Mouse (Mus musculus) small intestine, adult 2 months (tissue): Measurements from ENCODE around the gene Aldh1a2. TPM values are rescaled to one million over a fixed set of nuclear protein-coding genes. Genes with fewer than 3 reads are reported as not detected.

Source experiments
- H3K27ac ChIP-seq: fragments of 200-500 bp; 2 replicates; pipeline ENCODE4 v1.5.1; 2012; ENCODE audit warnings: low read depth, low read length, control low read depth, inconsistent platforms; ENCODE audit not compliant: insufficient read depth
- H3K27me3 ChIP-seq: fragments of 200-500 bp; 2 replicates; pipeline ENCODE4 v1.6.1; 2012; ENCODE audit warnings: mild to moderate bottlenecking, moderate library complexity, low read length, inconsistent platforms; ENCODE audit not compliant: control insufficient read depth, insufficient read depth
- H3K36me3 ChIP-seq: fragments of 200-500 bp; 2 replicates; pipeline ENCODE4 v1.6.1; 2012; ENCODE audit warnings: mild to moderate bottlenecking, low read length, control low read depth, inconsistent platforms; ENCODE audit not compliant: control insufficient read depth, insufficient read depth
- H3K4me1 ChIP-seq: fragments of 200-500 bp; 2 replicates; pipeline ENCODE4 v1.6.1; 2012; ENCODE audit warnings: low read length, inconsistent platforms, mixed read lengths; ENCODE audit not compliant: control insufficient read depth, insufficient read depth, insufficient read length
- H3K4me3 ChIP-seq: fragments of 200-500 bp; 2 replicates; pipeline ENCODE4 v1.5.1; 2012; ENCODE audit warnings: low read depth, mild to moderate bottlenecking, control low read depth, inconsistent platforms, low read length, moderate library complexity
- CTCF ChIP-seq: fragments of 200-500 bp; IDR thresholded peaks from 2 replicates; pipeline ENCODE4 v1.5.1; 2012; ENCODE audit warnings: low read depth, mild to moderate bottlenecking, control low read depth, inconsistent platforms, low read length, moderate library complexity, mixed read lengths; ENCODE audit not compliant: insufficient replicate concordance, insufficient read length; ENCODE audit errors: extremely low read depth
- POLR2A ChIP-seq: fragments of 200-500 bp; IDR thresholded peaks from 2 replicates; pipeline ENCODE4 v1.6.1; 2012; ENCODE audit warnings: low read depth, mild to moderate bottlenecking, control low read depth, inconsistent platforms, low read length, moderate library complexity
- WGBS: fragments of 180-500 bp; shearing (Covaris S2); methylation state at CpG from one replicate; pipeline ENCODE4 v1.1.7; 2018; 5-methylcytosine and 5-hydroxymethylcytosine counted together
- polyA plus RNA-seq: library from polyadenylated mRNA; depleted of rRNA; stranded (reverse); fragments of >200 nt; gene quantifications from 2 replicates; pipeline ENCODE4 v1.2.3, GENCODE M21; 2012

The Aldh1a2 gene
- polyA plus RNA-seq, 1 experiment: 6.2 TPM

GRCm38 (mm10) chr9:71290730-71291129 lies 75.1 kb downstream of the Aldh1a2 start:
- Histone ChIP-seq H3K4me3 (no peak overlapping the region), H3K27me3 (no peaks in the 10 kb centered on the region; the same call in 1 of the 2 replicates), H3K4me1 (no peaks in the 10 kb centered on the region), H3K36me3 (no peaks in the 10 kb centered on the region), H3K27ac (no peak overlapping the region)
- TF ChIP-seq POLR2A: no peak
- TF ChIP-seq CTCF: no peak
- WGBS: 77% methylated on average over 1 of the region's 1 CpGs

GRCm38 (mm10) chr9:71295501-71295900 lies 79.9 kb downstream of the Aldh1a2 start:
- H3K4me1 ChIP-seq: no peaks in the 10 kb centered on the region
- H3K27me3 ChIP-seq: no peaks in the 10 kb centered on the region
- 65% methylated on average over 8 of the region's 8 CpGs for WGBS
- no peak overlapping the region for H3K4me3 ChIP-seq
- H3K36me3 ChIP-seq: no peaks in the 10 kb centered on the region
- TF ChIP-seq POLR2A (no peak), CTCF (no peak)
- H3K27ac ChIP-seq: no peak overlapping the region

- Histone ChIP-seq H3K36me3 (no peaks in the 10 kb centered on the region), H3K27me3 (no peaks in the 10 kb centered on the region), H3K4me3 (no peak overlapping the region), H3K27ac (no peak overlapping the region), H3K4me1 (no peaks in the 10 kb centered on the region)
- WGBS: 48% methylated on average over 2 of the region's 2 CpGs
- TF ChIP-seq POLR2A: no peak
- peak; percentile 22; the same call in 1 of the 2 replicates for TF ChIP-seq CTCF
These were observed 88.0 kb downstream of the Aldh1a2 start for GRCm38 (mm10) chr9:71303594-71303993.

GRCm38 (mm10) chr9:71307106-71307789 lies 91.7 kb downstream of the Aldh1a2 start:
- TF ChIP-seq POLR2A (no peak), CTCF (no peak)
- Histone ChIP-seq H3K27me3 (no peaks in the 10 kb centered on the region), H3K4me3 (no peak overlapping the region), H3K27ac (no peak overlapping the region), H3K4me1 (no peaks in the 10 kb centered on the region), H3K36me3 (no peaks in the 10 kb centered on the region)
- WGBS: 78% methylated on average over 9 of the region's 9 CpGs

GRCm38 (mm10) chr9:71315960-71316359 lies 100.4 kb downstream of the Aldh1a2 start:
- Histone ChIP-seq H3K4me1 (no peaks in the 10 kb centered on the region), H3K27ac (no peak overlapping the region), H3K36me3 (no peaks in the 10 kb centered on the region), H3K27me3 (no peaks in the 10 kb centered on the region), H3K4me3 (no peak overlapping the region)
- 71% methylated on average over 3 of the region's 3 CpGs for WGBS
- no peak for TF ChIP-seq CTCF
- TF ChIP-seq POLR2A: no peak

DNA sequence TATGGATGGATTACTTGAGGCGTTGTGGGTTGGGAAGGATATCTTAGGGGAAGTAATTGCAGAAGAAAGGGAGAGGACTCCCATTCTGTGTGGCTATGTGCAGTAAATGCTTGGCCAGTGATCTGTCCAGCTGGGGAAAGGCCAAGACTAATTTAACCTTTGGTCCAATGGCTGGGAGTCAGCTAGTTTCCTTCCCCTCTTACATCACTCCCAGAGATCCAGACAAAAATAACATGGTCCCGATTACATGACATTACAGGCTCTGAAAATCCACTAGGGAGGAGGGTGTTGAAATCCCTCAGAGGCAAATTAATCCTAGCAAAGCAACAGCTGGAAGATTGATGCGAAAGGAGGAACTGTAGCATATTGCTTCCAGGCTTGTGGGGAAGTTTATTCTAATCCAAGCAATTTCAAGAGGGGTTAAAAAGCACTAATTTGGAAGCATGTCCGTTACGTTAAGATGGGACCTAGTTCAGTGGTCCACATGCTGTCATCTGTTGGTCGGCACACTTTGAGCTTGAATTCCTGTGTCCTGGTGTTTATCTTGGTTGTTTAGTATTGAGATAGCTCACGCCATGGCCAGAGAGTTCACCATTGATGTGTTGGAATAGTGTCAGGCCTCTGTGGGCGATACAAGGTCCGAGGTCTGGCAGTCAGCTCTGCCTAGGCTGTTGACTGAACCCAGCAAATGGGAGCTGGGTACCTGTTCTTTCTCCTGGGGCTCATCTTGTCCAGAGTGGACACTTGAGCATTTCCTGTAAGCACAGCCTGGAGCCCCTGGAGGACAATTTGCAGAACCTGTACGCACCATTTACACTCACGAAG lies 101.7 kb downstream of the Aldh1a2 start:
- Histone ChIP-seq H3K36me3 (no peaks in the 10 kb centered on the region), H3K4me1 (peaks cover 2% of the 10 kb centered on the region; the same call in 1 of the 2 replicates), H3K27ac (no peak overlapping the region), H3K27me3 (no peaks in the 10 kb centered on the region), H3K4me3 (no peak overlapping the region)
- 71% methylated on average over 11 of the region's 11 CpGs for WGBS
- TF ChIP-seq POLR2A (no peak), CTCF (no peak)

GRCm38 (mm10) chr9:71317921-71318241 lies 102.3 kb downstream of the Aldh1a2 start:
- H3K4me3 ChIP-seq: no peak overlapping the region
- TF ChIP-seq POLR2A (no peak), CTCF (no peak)
- no peaks in the 10 kb centered on the region for H3K27me3 ChIP-seq
- WGBS: 59% methylated on average over 3 of the region's 3 CpGs
- peak overlapping the region; percentile 21; the same call in 1 of the 2 replicates for H3K27ac ChIP-seq
- no peaks in the 10 kb centered on the region for H3K36me3 ChIP-seq
- H3K4me1 ChIP-seq: peaks cover 2% of the 10 kb centered on the region; the same call in 1 of the 2 replicates

- 93% methylated on average over 5 of the region's 5 CpGs for WGBS
- peaks cover 2% of the 10 kb centered on the region; the same call in 1 of the 2 replicates for H3K4me1 ChIP-seq
- no peak overlapping the region for H3K27ac ChIP-seq
- TF ChIP-seq POLR2A (no peak), CTCF (no peak)
- no peak overlapping the region for H3K4me3 ChIP-seq
- H3K27me3 ChIP-seq: no peaks in the 10 kb centered on the region
- no peaks in the 10 kb centered on the region for H3K36me3 ChIP-seq
These were observed 104.2 kb downstream of the Aldh1a2 start for GRCm38 (mm10) chr9:71319776-71320175.
